Mouse (Mus musculus) neural tube, embryonic 11.5 days (tissue): ENCODE results near the gene Alkbh3. TPM values are rescaled to one million over a fixed set of nuclear protein-coding genes. Genes with fewer than 3 reads are reported as not detected.

Experiments used
- ATAC-seq: fragments of 200-750 bp; cut with Nextera tagmentation; 2 replicates; pipeline ENCODE4 v1.8.0; 2017; ENCODE audit warnings: moderate number of reproducible peaks, mild to moderate bottlenecking, moderate TSS enrichment, moderate library complexity; ENCODE audit not compliant: insufficient read depth, low FRiP score, low TSS enrichment
- DNase-seq: peaks from one replicate; pipeline ENCODE4 v3.0.0-alpha.2; 2015; ENCODE audit warnings: low spot score
- H3K27ac ChIP-seq: fragments of 300-500 bp; sonication (generic); 2 replicates; pipeline ENCODE4 v1.5.1; 2014; ENCODE audit warnings: low read depth, mild to moderate bottlenecking, low read length
- H3K27me3 ChIP-seq: fragments of 300-500 bp; sonication (generic); 2 replicates; pipeline ENCODE4 v1.6.1; 2014; ENCODE audit warnings: mild to moderate bottlenecking, low read length, mixed read lengths; ENCODE audit not compliant: control insufficient read depth, insufficient read depth
- H3K36me3 ChIP-seq: fragments of 300-500 bp; sonication (generic); 2 replicates; pipeline ENCODE4 v1.6.1; 2014; ENCODE audit warnings: mild to moderate bottlenecking, low read length, moderate library complexity, mixed read lengths; ENCODE audit not compliant: control insufficient read depth, insufficient read depth
- H3K4me1 ChIP-seq: fragments of 300-500 bp; sonication (generic); 2 replicates; pipeline ENCODE4 v1.6.1; 2014; ENCODE audit warnings: low read length, mixed read lengths; ENCODE audit not compliant: control insufficient read depth, insufficient read depth
- H3K4me2 ChIP-seq: fragments of 300-500 bp; sonication (generic); 2 replicates; pipeline ENCODE4 v1.6.1; 2014; ENCODE audit warnings: low read depth, mild to moderate bottlenecking, moderate library complexity
- H3K4me3 ChIP-seq: fragments of 300-500 bp; sonication (generic); 2 replicates; pipeline ENCODE4 v1.5.1; 2014; ENCODE audit warnings: low read depth, low read length
- H3K9ac ChIP-seq: fragments of 300-500 bp; sonication (generic); 2 replicates; pipeline ENCODE4 v1.6.1; 2014; ENCODE audit warnings: mild to moderate bottlenecking, low read length
- H3K9me3 ChIP-seq: fragments of 300-500 bp; sonication (generic); 2 replicates; pipeline ENCODE4 v1.6.1; 2016; ENCODE audit warnings: low read length; ENCODE audit not compliant: control insufficient read depth
- WGBS: fragments of 180-500 bp; shearing (Covaris S2); extraction: QIAGEN DNeasy Blood & Tissue Kit; methylation state at CpG from one replicate; pipeline ENCODE4 v1.1.7; 2014; 5-methylcytosine and 5-hydroxymethylcytosine counted together
- polyA plus RNA-seq: library from polyadenylated mRNA; unstranded; fragments of >200 nt; fragmentation: Nextera tagmentation; extraction: Ambion mirVana; gene quantifications from 2 replicates; pipeline ENCODE4 v1.2.1, GENCODE M21; 2014

Alkbh3 gene
- polyA plus RNA-seq, 1 experiment from 2014 or later = 47.8 TPM

DNA sequence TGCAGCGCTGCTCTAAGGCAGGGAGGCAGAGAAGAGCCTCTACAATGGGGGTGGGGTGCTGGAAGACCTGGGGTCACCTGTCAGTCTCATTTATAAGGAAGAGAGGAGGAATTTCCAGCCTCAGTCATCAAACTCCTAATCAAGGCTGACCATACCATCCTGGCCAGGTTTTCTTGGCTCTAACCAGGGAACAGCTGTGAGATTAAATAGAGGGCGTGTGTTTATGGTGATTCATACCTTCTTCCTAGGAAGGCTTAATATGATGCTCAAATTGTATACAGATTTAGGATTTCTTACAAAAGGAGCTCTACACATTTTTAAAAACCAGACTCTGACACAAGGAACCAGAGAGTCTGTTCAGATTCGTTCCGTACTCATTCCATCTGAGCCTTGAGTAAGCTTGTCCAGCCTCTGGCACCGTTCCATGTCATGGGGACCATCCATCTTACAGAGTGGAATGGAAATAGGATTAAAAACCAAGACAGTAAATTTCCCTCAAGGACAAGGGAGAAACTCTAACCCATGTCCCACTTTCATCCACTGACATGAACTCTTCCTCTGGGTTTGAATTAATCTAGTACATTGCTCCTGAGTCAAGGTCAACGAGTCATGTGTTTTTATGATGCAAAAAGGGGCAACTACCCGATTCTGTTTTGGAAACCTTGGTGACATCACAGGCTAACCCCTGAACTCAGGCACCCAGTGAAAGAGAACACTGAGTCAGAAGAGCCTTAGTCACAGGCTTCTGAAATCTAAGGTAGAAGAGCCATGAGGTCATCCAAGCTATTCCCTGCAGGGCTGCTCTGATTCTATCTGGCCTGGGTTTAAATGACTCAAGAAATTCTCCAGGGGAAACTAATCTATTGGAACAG is 31.1 kb downstream of the Alkbh3 start:
- no peak overlapping the region for H3K4me3 ChIP-seq
- H3K36me3 ChIP-seq = 0 out of 2 replicates have a peak, but pooled peaks cover 2% of the 10 kb centered on the region
- peaks cover 14% of the 10 kb centered on the region; the same call in 1 of the 2 replicates for H3K4me1 ChIP-seq
- ATAC-seq (no peak), DNase-seq (no peak)
- H3K4me2 ChIP-seq = no peak overlapping the region
- no peaks in the 10 kb centered on the region for H3K27me3 ChIP-seq
- no peaks in the 10 kb centered on the region for H3K9me3 ChIP-seq
- no peak overlapping the region for H3K9ac ChIP-seq
- WGBS = 88% methylated on average over 7 of the region's 7 CpGs
- H3K27ac ChIP-seq = no peak overlapping the region

DNA sequence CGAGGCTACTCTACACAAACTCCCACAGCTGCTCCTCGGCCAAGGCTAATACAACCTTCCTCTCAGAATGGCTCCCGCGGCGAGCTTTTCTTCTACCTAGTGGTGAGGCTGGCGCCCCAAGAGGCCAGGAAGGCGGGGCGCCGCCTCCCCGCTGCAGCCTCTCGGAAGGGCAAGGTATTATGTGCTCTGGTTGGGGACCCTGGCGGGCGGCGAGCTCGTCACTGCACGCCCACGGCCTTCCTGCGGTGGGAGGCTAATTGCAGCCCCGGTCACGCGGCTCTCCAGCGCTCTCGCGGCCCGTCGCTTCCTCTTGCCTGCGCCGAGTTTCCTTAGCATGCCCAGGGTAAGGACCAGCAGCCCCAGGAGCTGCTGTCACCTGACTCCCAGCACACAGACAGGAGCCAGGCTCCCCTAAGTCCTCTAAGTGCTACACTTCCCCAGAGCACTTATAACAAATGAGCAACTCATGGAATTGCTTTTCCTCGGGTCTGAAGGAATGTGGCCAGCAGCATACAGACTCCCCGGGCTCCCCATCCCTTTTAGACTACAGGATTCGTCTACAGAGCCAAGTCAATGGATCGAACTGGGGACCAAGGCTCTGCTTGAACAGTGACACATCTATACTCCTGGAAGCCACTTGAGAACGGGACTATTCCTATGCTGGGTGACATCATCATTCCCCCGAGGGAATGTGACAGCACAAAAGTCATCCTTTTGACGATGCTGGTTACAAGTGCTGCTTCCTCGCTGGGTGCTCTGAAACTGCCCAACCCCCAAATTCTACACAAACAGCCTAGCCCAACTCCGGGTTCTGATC is 34.0 kb downstream of the Alkbh3 start:
- Histone ChIP-seq H3K9ac (peak overlapping the region; percentile 61), H3K27ac (no peak overlapping the region), H3K27me3 (no peaks in the 10 kb centered on the region), H3K4me3 (peak overlapping the region; percentile 32), H3K4me1 (peaks cover 14% of the 10 kb centered on the region; the same call in 1 of the 2 replicates), H3K36me3 (0 out of 2 replicates have a peak, but pooled peaks cover 2% of the 10 kb centered on the region), H3K4me2 (peak overlapping the region; percentile 67), H3K9me3 (no peaks in the 10 kb centered on the region)
- 4% methylated on average over 37 of the region's 37 CpGs for WGBS
- ATAC-seq (peak; percentile 78), DNase-seq (peak; percentile 73)

DNA sequence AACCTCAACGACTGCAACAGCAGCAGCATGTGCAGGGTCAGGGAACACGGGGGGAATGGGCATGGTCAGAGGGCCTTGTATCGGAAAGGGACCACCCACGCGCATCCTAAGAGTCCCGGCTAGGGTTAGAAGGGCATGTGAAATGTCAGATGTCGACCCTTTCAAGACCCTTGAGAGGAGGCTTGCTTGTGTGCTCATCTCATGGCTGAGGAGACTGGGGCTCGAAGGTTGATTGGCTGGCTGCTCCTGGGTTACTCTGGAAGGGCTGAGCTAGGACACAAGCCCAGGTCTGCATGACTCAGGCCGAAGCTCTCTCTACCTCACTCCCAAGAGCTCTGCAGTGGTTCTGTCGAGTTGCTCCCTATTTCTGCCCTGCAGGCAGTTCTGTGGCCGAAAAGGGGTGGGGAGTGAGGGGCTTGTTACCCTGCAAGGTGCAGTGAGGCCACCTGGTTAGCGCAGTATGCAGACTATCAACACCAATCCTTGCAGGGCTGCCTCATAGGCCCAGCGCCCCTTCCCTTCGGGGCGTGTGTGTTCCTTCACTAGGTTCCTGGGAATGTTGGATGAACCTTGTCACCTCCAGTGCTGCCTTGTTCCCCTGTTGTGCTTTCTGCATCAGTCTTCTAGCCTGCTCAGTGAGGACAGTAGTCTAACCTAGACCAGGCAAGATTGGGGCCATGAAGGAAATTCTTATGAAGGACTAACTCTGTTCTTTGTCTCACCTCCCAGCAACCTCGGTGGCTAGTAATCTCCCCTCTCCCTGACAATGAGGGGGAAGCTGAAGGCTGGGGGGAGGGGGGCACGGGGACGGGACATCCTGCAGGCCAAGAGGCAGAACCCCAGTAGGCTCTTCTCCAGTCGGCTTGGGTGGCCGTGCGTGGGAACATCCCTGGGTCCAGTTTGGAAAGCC is 34.8 kb downstream of the Alkbh3 start:
- ATAC-seq = peak; percentile 8
- Histone ChIP-seq H3K4me1 (peaks cover 14% of the 10 kb centered on the region; the same call in 1 of the 2 replicates), H3K4me3 (peak overlapping the region; percentile 32), H3K27ac (no peak overlapping the region), H3K27me3 (no peaks in the 10 kb centered on the region), H3K9me3 (no peaks in the 10 kb centered on the region), H3K4me2 (peak overlapping the region; percentile 67), H3K9ac (peak overlapping the region; percentile 61), H3K36me3 (0 out of 2 replicates have a peak, but pooled peaks cover 2% of the 10 kb centered on the region)
- peak; percentile 47 for DNase-seq
- 21% methylated on average over 21 of the region's 21 CpGs for WGBS

DNA sequence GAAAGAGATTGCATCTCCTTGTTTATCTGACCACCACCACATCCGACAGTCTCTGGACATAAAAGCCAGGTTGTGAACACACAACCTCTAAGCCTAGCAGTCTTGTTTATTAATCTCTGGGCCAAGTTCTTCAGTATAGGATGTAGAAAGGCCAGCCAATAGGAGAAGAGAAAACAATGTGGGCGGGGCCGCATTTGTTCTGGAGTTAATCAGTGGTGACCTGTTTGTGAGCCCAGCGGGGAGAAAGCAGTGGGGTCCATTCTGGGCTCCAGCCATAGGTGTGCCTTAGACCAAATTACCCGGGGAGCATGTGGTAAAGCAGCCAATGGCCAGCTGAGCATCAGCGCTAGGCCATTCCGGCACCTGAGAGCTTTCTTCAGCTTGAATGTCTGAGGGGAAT is 35.6 kb downstream of the Alkbh3 start:
- Histone ChIP-seq H3K4me2 (no peak overlapping the region), H3K4me1 (peaks cover 14% of the 10 kb centered on the region; the same call in 1 of the 2 replicates), H3K9me3 (no peaks in the 10 kb centered on the region), H3K27ac (no peak overlapping the region), H3K4me3 (no peak overlapping the region), H3K27me3 (no peaks in the 10 kb centered on the region), H3K36me3 (0 out of 2 replicates have a peak, but pooled peaks cover under 1% of the 10 kb centered on the region), H3K9ac (no peak overlapping the region)
- 49% methylated on average over 7 of the region's 7 CpGs for WGBS
- DNase-seq (no peak), ATAC-seq (no peak)

DNA sequence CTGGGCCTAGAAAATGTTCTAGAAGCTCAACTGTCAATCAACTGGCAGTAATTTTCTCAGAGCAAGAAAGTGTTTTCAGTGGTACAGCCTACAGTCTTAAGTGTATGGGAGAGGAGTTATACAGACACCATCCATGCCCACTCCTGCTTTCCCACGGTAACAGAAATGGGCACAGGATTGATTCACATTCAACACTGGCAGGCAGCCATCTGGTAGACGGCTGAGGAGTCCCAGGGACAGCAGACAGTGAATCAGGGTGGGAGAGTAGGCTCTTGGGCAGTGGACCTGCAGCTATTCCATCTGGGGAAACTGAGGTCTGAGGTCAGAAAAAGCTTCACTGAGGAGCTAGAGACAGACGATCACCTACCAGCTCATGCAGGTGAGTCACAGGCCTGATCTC is 39.0 kb downstream of the Alkbh3 start:
- Histone ChIP-seq H3K27ac (no peak overlapping the region), H3K4me1 (peaks cover 8% of the 10 kb centered on the region; the same call in 1 of the 2 replicates), H3K9me3 (no peaks in the 10 kb centered on the region), H3K36me3 (no peaks in the 10 kb centered on the region), H3K4me2 (no peak overlapping the region), H3K4me3 (no peak overlapping the region), H3K9ac (no peak overlapping the region), H3K27me3 (no peaks in the 10 kb centered on the region)
- WGBS = 69% methylated on average over 3 of the region's 3 CpGs
- ATAC-seq (no peak), DNase-seq (no peak)

DNA sequence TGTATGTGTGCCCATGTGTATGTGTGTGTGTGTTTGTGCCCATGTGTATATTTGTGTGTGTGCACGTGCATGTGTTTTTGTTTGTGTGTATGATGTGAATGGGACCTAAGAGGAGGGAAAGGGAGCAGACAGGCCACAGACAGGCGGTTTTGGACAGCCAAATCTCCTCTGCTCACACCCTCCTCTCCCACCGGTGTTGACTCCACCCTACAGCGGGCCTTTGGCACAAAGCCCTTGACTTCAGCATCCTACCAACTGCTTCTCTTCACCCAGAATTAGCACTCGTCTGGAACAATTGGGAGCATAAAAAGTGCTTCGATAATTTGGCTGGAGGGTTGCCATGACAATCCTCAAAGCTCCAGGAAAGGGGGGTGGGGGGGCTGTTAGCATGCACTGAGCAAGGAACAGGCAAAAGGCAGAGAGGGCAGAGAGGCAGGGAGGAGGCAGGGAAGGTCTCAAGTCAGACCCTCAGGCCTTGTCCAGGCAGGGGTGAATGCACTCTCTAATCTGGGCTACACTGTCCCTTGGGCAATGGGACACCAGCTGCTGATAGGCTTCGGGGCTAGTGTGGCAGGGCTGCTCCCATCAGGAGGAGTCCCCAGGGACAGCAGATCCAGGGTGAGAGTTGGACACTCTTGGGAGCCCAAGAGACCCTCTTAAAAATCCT is 46.0 kb downstream of the Alkbh3 start:
- H3K9ac ChIP-seq = no peak overlapping the region
- ATAC-seq (no peak), DNase-seq (no peak)
- 53% methylated on average over 7 of the region's 7 CpGs for WGBS
- no peaks in the 10 kb centered on the region for H3K36me3 ChIP-seq
- no peak overlapping the region for H3K4me2 ChIP-seq
- H3K9me3 ChIP-seq = no peaks in the 10 kb centered on the region
- no peak overlapping the region for H3K27ac ChIP-seq
- no peaks in the 10 kb centered on the region for H3K4me1 ChIP-seq
- no peak overlapping the region for H3K4me3 ChIP-seq
- no peaks in the 10 kb centered on the region for H3K27me3 ChIP-seq

DNA sequence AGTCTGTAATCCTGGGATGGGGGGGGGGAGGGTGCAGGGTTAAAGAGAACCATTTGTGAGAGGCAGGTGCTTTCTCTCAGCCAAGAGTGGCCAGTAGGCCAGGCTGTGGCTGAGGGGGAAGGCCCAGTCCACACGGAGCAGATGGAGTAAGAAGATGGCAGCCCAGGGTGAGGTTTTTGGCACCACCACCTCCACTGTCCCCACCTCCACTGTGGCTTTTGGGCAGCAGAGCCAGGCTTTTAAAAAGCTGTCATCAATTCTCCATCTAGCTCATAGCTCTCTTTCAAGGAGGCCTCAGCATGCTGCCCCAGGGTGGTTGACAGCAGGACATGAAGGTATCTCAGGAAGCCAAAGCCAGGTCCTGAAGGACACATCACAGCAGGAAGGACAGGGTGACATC is 46.8 kb downstream of the Alkbh3 start:
- no peak for DNase-seq

More for the DNA sequence above, 46.8 kb downstream of the Alkbh3 start:
- no peaks in the 10 kb centered on the region for H3K36me3 ChIP-seq
- no peaks in the 10 kb centered on the region for H3K4me1 ChIP-seq
- no peak overlapping the region for H3K27ac ChIP-seq
- ATAC-seq = no peak
- WGBS = 89% methylated on average over 1 of the region's 1 CpGs
- H3K9me3 ChIP-seq = no peaks in the 10 kb centered on the region
- no peak overlapping the region for H3K4me3 ChIP-seq
- no peak overlapping the region for H3K9ac ChIP-seq
- H3K4me2 ChIP-seq = no peak overlapping the region
- H3K27me3 ChIP-seq = no peaks in the 10 kb centered on the region
